Mouse (Mus musculus) spleen, postnatal 14 days (tissue): ENCODE data around the gene Lpcat3.
"Not testable (repeated sequence)": the region's sequence is repeated elsewhere in the genome, so short reads cannot be mapped to it uniquely, and the experiment has no call there.

Experiments used
- DNase-seq, 2 experiments: peaks; one replicate each; pipeline ENCODE4 v3.0.0; 2021 to 2022; ENCODE audit warnings: low spot score in 2 of 2

Gene Lpcat3

GRCm38 (mm10) chr6:124662477-124663423, at the start of gene Lpcat3:
Lpcat3 (plus strand) TSS chr6:124663027.
- DNase-seq, result peak; percentile 100

GRCm38 (mm10) chr6:124625612-124626011, 37.2 kb upstream of the Lpcat3 start:
- no peak for DNase-seq

- not testable (repeated sequence) for DNase-seq
These were observed 36.6 kb upstream of the Lpcat3 start for GRCm38 (mm10) chr6:124626184-124626583.

GRCm38 (mm10) chr6:124630763-124631162, 32.1 kb upstream of the Lpcat3 start:
- DNase-seq, result no peak

- not testable (repeated sequence) for DNase-seq
These were observed 26.8 kb upstream of the Lpcat3 start, which contains the start of gene C1s2 for GRCm38 (mm10) chr6:124635985-124636384. C1s2 (minus strand) TSS chr6:124636085.

GRCm38 (mm10) chr6:124636858-124637460, 25.9 kb upstream of the Lpcat3 start:
- DNase-seq, result not testable (repeated sequence)

GRCm38 (mm10) chr6:124640041-124640440, 22.8 kb upstream of the Lpcat3 start:
- no peak for DNase-seq

GRCm38 (mm10) chr6:124640997-124641396, 21.8 kb upstream of the Lpcat3 start:
- peak; percentile 72 to 81 for DNase-seq

GRCm38 (mm10) chr6:124646394-124646793, 16.4 kb upstream of the Lpcat3 start:
- DNase-seq, result peak; percentile 21 to 22

- no peak for DNase-seq
These were observed 6.9 kb upstream of the Lpcat3 start for GRCm38 (mm10) chr6:124655893-124656292.

GRCm38 (mm10) chr6:124658067-124658466, 4.8 kb upstream of the Lpcat3 start:
- DNase-seq, result no peak

- no peak for DNase-seq
These were observed 1.5 kb upstream of the Lpcat3 start for GRCm38 (mm10) chr6:124661156-124661806.

GRCm38 (mm10) chr6:124661995-124662394, 832 bp upstream of the Lpcat3 start:
- DNase-seq, result no peak

GRCm38 (mm10) chr6:124663424-124663795, 583 bp downstream of the Lpcat3 start:
- DNase-seq, result no peak

- DNase-seq, result no peak
These were observed 1.4 kb downstream of the Lpcat3 start for GRCm38 (mm10) chr6:124664256-124664655.

- no peak for DNase-seq
These were observed 2.2 kb downstream of the Lpcat3 start for GRCm38 (mm10) chr6:124665011-124665410.

- no peak for DNase-seq
These were observed 6.5 kb downstream of the Lpcat3 start for GRCm38 (mm10) chr6:124669234-124669859.

- no peak for DNase-seq
These were observed 7.6 kb downstream of the Lpcat3 start for GRCm38 (mm10) chr6:124670281-124670900.

- DNase-seq, result no peak
These were observed 9.3 kb downstream of the Lpcat3 start for GRCm38 (mm10) chr6:124672100-124672499.

GRCm38 (mm10) chr6:124673619-124674018, 10.8 kb downstream of the Lpcat3 start:
- no peak for DNase-seq

GRCm38 (mm10) chr6:124674591-124674990, 11.8 kb downstream of the Lpcat3 start:
- no peak for DNase-seq
